Mouse (Mus musculus): ENCODE measurements around the gene Frrs1.

- TF ChIP-seq CTCF (IDR thresholded peaks at IDR 0.05; ENCODE audit: low read depth) (no peak), EP300 (IDR thresholded peaks at IDR 0.05; ENCODE audit: low read depth) (no peak)
Measured at GRCm38 (mm10) chr3:116884941-116885340, 25.7 kb downstream of the Frrs1 start.

All from heart, postnatal 0 days (tissue).